12 mouse cellular contexts compared by ENCODE assay signal in the genomic region with DNA sequence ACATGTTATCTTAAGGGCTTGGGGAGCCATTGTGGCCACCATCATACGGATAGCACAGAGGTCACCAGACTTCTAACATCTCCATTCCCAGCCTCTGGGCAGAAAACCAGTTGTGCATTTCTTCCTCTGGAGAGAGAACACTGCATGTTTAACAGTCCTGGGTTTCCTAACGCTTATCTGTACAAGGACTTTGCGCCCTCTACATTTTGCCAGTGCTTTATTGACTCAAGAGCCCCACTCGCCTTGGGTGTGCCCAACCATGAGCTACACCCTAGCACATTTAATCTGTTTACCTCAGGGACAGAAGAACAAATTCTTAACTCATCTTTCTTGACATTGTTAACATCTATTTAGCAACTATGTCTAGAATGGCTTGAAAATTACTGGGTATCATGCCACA.
"Had no signal": no experiment of that assay in that cellular context is flagged by ENCODE, and none has a peak within 500 bp of the region (broad histone marks: within the 10 kb centered on the region; RNA-seq: fewer than 3 reads in every experiment).

No protein-coding gene starts in this region.

- H3K4me2 ChIP-seq: limb, embryonic 12.5 days; liver, embryonic 13.5 days; lung, embryonic 14.5 days; midbrain, embryonic 13.5 days had no signal

- H3K36me3 ChIP-seq: limb, embryonic 12.5 days; midbrain, embryonic 13.5 days had no signal

- DNase-seq: kidney, adult 8-10 months; kidney, postnatal 25 days; layer of hippocampus, adult 9-11 months; layer of hippocampus, postnatal 36 days; liver, embryonic 13.5 days; lung, postnatal 14 days; right cerebral cortex, postnatal 14 days had no signal

- H3K27me3 ChIP-seq: limb, embryonic 12.5 days; liver, embryonic 13.5 days; midbrain, embryonic 13.5 days had no signal

- ATAC-seq: hindbrain, embryonic 16.5 days; inflammation-experienced regulatory T-cells, adult 6 months; midbrain, embryonic 13.5 days had no signal

- H3K9me3 ChIP-seq: limb, embryonic 12.5 days; liver, embryonic 13.5 days; midbrain, embryonic 13.5 days had no signal

- H3K4me1 ChIP-seq: limb, embryonic 12.5 days; liver, embryonic 13.5 days; midbrain, embryonic 13.5 days had no signal

- H3K27ac ChIP-seq: limb, embryonic 12.5 days; liver, embryonic 13.5 days; midbrain, embryonic 13.5 days had no signal

- H3K4me3 ChIP-seq: limb, embryonic 12.5 days; liver, embryonic 13.5 days; midbrain, embryonic 13.5 days had no signal

- H3K9ac ChIP-seq: limb, embryonic 12.5 days; liver, embryonic 13.5 days; lung, embryonic 14.5 days; midbrain, embryonic 13.5 days had no signal
